Mouse (Mus musculus): ENCODE data around the gene Cd2. TPM values are rescaled to one million over a fixed set of nuclear protein-coding genes. Genes with fewer than 3 reads are reported as not detected.

Cd2 gene
- polyA plus RNA-seq, 1 experiment from 2014 or later = not detected

GRCm38 (mm10) chr3:101228066-101228465 is 59.7 kb downstream of the Cd2 start:
- ATAC-seq (replicated peaks; ENCODE audit: low FRiP score, low read depth) (no peak), DNase-seq (ENCODE audit: low spot score) (no peak)
- Histone ChIP-seq H3K27ac (no peak overlapping the region), H3K4me3 (replicated peaks; ENCODE audit: low read depth, low read length) (no peak overlapping the region), H3K9ac (ENCODE audit: low read depth, low read length) (no peak overlapping the region), H3K4me1 (replicated peaks; ENCODE audit: insufficient read depth, low read length) (no peaks in the 10 kb centered on the region), H3K9me3 (replicated peaks; ENCODE audit: low read length) (no peaks in the 10 kb centered on the region), H3K27me3 (ENCODE audit: insufficient read depth, low read length) (no peaks in the 10 kb centered on the region), H3K4me2 (ENCODE audit: low read length) (no peak overlapping the region), H3K36me3 (ENCODE audit: insufficient read depth, low read length) (no peaks in the 10 kb centered on the region)
- no peak for TF ChIP-seq CTCF (IDR thresholded peaks at IDR 0.05; ENCODE audit: low read depth)
- WGBS = 63% methylated on average over 5 of the region's 5 CpGs

Other genes starting within 250 kb of the Cd2 start
- 2.1 and 2.5 TPM in 2 replicates for gene Ptgfrn, start 177.7 kb downstream of the Cd2 start, polyA plus RNA-seq (2015; fragmentation: Nextera tagmentation; extraction: Ambion mirVana)
- gene Igsf3, start 89.1 kb upstream of the Cd2 start, polyA plus RNA-seq (2015; fragmentation: Nextera tagmentation; extraction: Ambion mirVana) = 15.3 and 16.9 TPM in 2 replicates